Mouse (Mus musculus) neural tube, embryonic 15.5 days (tissue): ENCODE data around the gene Dusp19. TPM values are rescaled to one million over a fixed set of nuclear protein-coding genes. Genes with fewer than 3 reads are reported as not detected.
A peak's percentile ranks its signal among the peaks of the same experiment; 100 is the strongest.

Experiments used
- ATAC-seq: fragments of 200-750 bp; cut with Nextera tagmentation; 2 replicates; pipeline ENCODE4 v1.8.0; 2017; ENCODE audit warnings: mild to moderate bottlenecking, moderate TSS enrichment, moderate library complexity; ENCODE audit not compliant: low FRiP score
- H3K27ac ChIP-seq: fragments of 300-500 bp; sonication (generic); replicated peaks from 2 replicates; pipeline ENCODE4 v1.5.1; 2015; ENCODE audit warnings: mild to moderate bottlenecking, inconsistent platforms
- H3K27me3 ChIP-seq: fragments of 300-500 bp; sonication (generic); replicated peaks from 2 replicates; pipeline ENCODE4 v1.6.1; 2015; ENCODE audit warnings: inconsistent platforms
- H3K36me3 ChIP-seq: fragments of 300-500 bp; sonication (generic); 2 replicates; pipeline ENCODE4 v1.6.1; 2015; ENCODE audit warnings: inconsistent platforms
- H3K4me1 ChIP-seq: fragments of 300-500 bp; sonication (generic); 2 replicates; pipeline ENCODE4 v1.6.1; 2015; ENCODE audit warnings: inconsistent platforms
- H3K4me2 ChIP-seq: fragments of 300-500 bp; sonication (generic); 2 replicates; pipeline ENCODE4 v1.6.1; 2015; ENCODE audit warnings: inconsistent platforms, mild to moderate bottlenecking, moderate library complexity
- H3K4me3 ChIP-seq: fragments of 300-500 bp; sonication (generic); replicated peaks from 2 replicates; pipeline ENCODE4 v1.5.1; 2015; ENCODE audit warnings: mild to moderate bottlenecking, inconsistent platforms
- H3K9ac ChIP-seq: fragments of 300-500 bp; sonication (generic); replicated peaks from 2 replicates; pipeline ENCODE4 v1.6.1; 2015; ENCODE audit warnings: mild to moderate bottlenecking, inconsistent platforms
- H3K9me3 ChIP-seq: fragments of 300-500 bp; sonication (generic); replicated peaks from 2 replicates; pipeline ENCODE4 v1.6.1; 2016; ENCODE audit warnings: inconsistent platforms
- WGBS: fragments of 180-500 bp; shearing (Covaris S2); methylation state at CpG from one replicate; pipeline ENCODE4 v1.1.7; 2015; ENCODE audit warnings: mixed read lengths; 5-methylcytosine and 5-hydroxymethylcytosine counted together
- polyA plus RNA-seq: library from polyadenylated mRNA; unstranded; fragments of >200 nt; fragmentation: Nextera tagmentation; extraction: Ambion mirVana; gene quantifications from 2 replicates; pipeline ENCODE4 v1.2.1, GENCODE M21; 2015

The Dusp19 gene
- 14.8 and 16.2 TPM in 2 replicates for polyA plus RNA-seq

DNA sequence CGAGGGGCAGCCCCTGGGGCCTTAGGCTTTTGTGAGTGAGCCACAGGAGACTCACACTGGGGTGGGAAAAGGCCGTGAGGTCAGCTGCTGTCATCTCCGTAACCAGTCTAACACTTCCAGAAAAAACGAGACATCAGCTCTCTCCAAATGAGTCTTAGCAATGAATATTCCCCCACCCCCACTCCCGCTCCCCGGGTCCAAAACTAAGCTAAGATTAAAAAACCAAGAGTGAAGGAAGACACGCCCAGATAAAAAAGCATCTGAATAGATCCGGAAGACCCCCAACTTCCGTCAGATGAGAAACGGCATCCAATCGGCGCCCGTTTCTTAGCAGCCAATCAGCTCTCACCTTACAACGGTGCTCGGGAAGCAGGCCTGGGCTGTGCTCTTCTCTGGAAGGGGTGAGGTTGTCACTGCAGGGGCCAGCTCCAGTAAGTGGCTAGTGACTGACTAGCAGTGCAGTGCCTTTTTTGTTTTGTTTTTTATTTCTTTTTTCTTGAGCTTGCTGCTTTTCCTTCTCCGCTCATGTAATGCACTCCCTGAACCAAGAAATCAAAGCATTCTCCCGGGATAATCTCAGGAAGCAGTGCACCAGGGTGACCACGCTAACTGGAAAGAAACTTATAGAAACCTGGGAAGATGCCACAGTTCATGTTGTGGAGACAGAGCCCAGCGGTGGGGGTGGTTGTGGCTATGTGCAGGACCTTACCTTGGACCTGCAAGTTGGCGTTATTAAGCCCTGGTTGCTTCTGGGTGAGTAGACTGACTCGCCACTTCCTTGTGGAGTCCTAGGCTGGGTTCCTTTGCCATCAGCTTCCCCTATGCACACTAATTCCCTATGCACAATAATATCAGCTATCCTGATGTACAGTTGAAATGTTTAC is at the start of gene Dusp19, which contains the start of gene Nup35:
Gene Dusp19 (plus strand): TSS at position 192 of the 884 bp plus-strand sequence.
Gene Nup35 (plus strand): TSS at position 383 of the 884 bp plus-strand sequence.
- 2% methylated on average over 21 of the region's 21 CpGs for WGBS
- peak within 1 kb of the TSS; percentile 63 for H3K9ac ChIP-seq
- no peaks in the 10 kb centered on the region for H3K9me3 ChIP-seq
- peak within 1 kb of the TSS; percentile 83 for H3K27ac ChIP-seq
- ATAC-seq: peak; percentile 99
- peaks cover 14% of the 10 kb centered on the region for H3K4me1 ChIP-seq
- H3K4me2 ChIP-seq: peak within 1 kb of the TSS; percentile 81
- no peaks in the 10 kb centered on the region for H3K36me3 ChIP-seq
- H3K4me3 ChIP-seq: peak within 1 kb of the TSS; percentile 64
- no peaks in the 10 kb centered on the region for H3K27me3 ChIP-seq

DNA sequence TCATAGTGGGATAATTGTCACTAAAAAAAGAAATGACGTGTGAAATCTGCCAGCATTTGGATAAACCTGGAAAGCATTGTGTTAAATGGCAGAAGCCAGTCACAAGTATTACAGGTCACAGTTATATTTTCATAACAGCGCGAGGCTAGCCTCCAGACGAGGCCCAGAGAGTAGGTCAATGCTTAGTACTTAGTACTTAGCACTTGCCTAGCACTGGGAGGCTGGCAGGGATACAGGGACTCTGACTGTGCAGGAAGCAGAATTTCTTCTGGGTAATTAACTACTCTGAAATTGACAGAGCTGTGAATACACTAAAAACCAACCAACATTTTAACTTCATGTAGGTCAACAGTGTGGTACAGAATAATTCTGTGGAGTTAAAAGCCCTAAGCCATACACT is 49.4 kb upstream of the Dusp19 start:
- Histone ChIP-seq H3K4me2 (no peak overlapping the region), H3K9me3 (no peaks in the 10 kb centered on the region), H3K9ac (no peak overlapping the region), H3K4me3 (no peak overlapping the region), H3K27me3 (no peaks in the 10 kb centered on the region), H3K36me3 (no peaks in the 10 kb centered on the region), H3K27ac (no peak overlapping the region), H3K4me1 (0 out of 2 replicates have a peak, but pooled peaks cover 2% of the 10 kb centered on the region)
- 0 out of 2 replicates have a peak, but pooled peaks have one; percentile 45 for ATAC-seq
- WGBS: 83% methylated on average over 4 of the region's 4 CpGs

DNA sequence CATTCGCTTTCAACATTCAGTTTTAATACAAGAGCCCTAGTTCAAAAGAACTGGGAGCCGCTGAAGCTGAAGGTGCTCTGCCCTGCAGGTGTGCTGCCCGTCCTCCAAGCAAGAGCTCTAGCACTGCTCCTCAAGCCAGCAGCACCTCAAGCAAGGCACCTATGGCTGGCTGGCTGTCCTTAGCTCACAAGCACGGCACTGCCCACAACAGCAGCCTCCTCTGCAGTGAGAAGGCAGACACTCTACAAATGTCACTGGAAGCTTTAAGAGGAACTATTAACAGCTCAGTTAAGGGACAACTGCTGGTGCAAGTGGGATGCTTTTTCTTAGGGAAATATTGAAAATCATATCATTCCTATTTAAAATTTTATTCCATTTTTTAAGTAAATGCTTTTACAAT is 46.2 kb upstream of the Dusp19 start:
- H3K27me3 ChIP-seq: no peaks in the 10 kb centered on the region
- H3K4me1 ChIP-seq: no peaks in the 10 kb centered on the region
- no peak overlapping the region for H3K4me2 ChIP-seq
- H3K9me3 ChIP-seq: no peaks in the 10 kb centered on the region
- H3K27ac ChIP-seq: no peak overlapping the region
- H3K4me3 ChIP-seq: no peak overlapping the region
- 72% methylated on average over 4 of the region's 4 CpGs for WGBS
- ATAC-seq: no peak
- H3K9ac ChIP-seq: no peak overlapping the region
- no peaks in the 10 kb centered on the region for H3K36me3 ChIP-seq

DNA sequence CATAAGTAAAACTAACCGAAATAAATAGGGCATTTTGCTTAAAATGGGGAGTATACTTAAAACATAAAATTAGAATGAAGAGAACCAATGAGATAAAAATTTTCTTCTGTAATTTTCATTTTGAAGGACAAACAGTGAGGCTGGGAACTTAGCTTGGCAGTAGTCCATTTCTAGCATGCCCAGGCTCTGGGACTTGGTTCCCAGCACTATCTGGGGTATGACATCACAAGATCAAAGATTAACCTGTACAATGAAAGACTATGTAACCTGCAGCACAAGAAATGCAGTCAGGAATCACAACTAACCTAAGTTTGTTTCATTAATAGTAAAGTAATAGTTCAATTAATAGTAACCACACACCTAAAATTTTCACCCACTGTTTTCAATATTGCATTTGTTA is 39.6 kb upstream of the Dusp19 start:
- H3K9ac ChIP-seq: no peak overlapping the region
- no peak overlapping the region for H3K4me2 ChIP-seq
- no peaks in the 10 kb centered on the region for H3K36me3 ChIP-seq
- WGBS: 100% methylated on average over 1 of the region's 1 CpGs
- no peak overlapping the region for H3K4me3 ChIP-seq
- H3K9me3 ChIP-seq: no peaks in the 10 kb centered on the region
- H3K27me3 ChIP-seq: no peaks in the 10 kb centered on the region
- no peak overlapping the region for H3K27ac ChIP-seq
- ATAC-seq: no peak
- peaks cover 19% of the 10 kb centered on the region for H3K4me1 ChIP-seq

DNA sequence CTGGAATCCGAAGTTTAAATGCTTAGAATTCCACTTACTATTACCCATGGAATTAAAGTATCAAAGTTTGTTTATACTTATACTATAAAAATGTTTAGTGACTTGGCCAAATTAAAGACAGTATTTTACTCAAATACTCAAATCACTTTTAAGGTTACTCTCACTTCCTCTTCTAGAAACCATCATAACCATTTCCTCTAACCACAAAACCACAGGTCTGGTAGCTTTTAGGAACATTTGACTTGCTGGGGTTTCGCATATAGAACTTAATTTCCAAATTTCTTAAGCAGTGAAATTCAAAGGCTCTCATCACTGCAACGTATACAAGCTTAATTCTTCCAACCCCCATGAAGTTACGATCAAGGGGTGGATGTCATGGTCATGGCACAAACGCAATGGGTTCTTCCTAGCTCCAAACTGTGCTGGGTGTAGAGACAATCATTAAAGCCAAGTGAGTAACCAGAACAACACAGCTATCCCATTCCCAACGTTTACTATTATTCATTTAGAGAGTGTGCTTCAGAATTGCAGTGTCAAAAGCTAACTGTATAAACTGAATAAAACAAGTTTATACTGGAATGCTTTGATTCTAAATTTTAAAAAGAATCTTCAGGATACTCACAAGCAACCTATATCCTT is 37.5 kb upstream of the Dusp19 start:
- 41% methylated on average over 6 of the region's 6 CpGs for WGBS

DNA sequence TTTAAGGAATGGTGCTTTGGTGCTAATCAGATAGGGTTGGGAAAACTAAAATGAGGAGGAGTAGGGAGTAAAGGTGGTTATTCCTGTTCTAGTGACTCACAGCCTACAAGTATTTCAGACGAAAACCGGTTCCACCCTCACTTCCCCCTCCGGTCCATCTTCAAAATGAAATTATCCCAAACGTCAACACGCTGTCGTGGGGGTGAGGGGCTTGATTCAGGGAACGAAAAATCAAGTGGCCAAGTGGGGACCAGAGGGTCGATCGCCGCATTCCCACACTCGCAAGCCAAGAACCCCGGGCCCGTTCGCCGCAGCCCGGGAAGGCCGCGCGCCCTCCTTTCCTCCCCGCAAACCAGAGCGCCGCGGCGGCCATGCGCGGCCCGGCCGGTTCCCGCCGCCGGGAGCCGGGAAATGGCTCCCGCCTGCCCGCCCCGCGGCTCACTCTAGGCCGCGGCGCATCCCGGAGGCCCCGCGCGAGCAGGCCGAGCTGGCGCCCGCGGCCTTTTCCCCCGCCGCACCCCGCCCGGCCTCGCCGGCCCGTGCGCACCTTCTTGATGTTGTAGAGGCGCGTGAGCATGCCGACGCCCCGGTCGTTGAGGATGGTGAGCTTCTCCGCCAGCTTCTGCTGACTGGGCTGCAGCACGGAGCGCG is 36.4 kb upstream of the Dusp19 start:
- WGBS: 0% methylated on average over 34 of the region's 65 CpGs
- peaks cover 19% of the 10 kb centered on the region for H3K4me1 ChIP-seq
- peak overlapping the region; percentile 98 for H3K27ac ChIP-seq
- H3K4me2 ChIP-seq: peak overlapping the region; percentile 57
- H3K27me3 ChIP-seq: no peaks in the 10 kb centered on the region
- peak overlapping the region; percentile 98 for H3K9ac ChIP-seq
- peak; percentile 72 for ATAC-seq
- no peaks in the 10 kb centered on the region for H3K36me3 ChIP-seq
- H3K9me3 ChIP-seq: no peaks in the 10 kb centered on the region
- H3K4me3 ChIP-seq: peak overlapping the region; percentile 91

More for the DNA sequence above, 37.5 kb upstream of the Dusp19 start:
- H3K4me1 ChIP-seq: peaks cover 19% of the 10 kb centered on the region
- H3K4me3 ChIP-seq: peak overlapping the region; percentile 34
- no peaks in the 10 kb centered on the region for H3K36me3 ChIP-seq
- H3K27ac ChIP-seq: no peak overlapping the region
- no peaks in the 10 kb centered on the region for H3K9me3 ChIP-seq
- peak overlapping the region; percentile 57 for H3K4me2 ChIP-seq
- no peak for ATAC-seq
- 0 out of 2 replicates have a peak overlapping the region, but pooled peaks have one; percentile 32 for H3K9ac ChIP-seq
- no peaks in the 10 kb centered on the region for H3K27me3 ChIP-seq

DNA sequence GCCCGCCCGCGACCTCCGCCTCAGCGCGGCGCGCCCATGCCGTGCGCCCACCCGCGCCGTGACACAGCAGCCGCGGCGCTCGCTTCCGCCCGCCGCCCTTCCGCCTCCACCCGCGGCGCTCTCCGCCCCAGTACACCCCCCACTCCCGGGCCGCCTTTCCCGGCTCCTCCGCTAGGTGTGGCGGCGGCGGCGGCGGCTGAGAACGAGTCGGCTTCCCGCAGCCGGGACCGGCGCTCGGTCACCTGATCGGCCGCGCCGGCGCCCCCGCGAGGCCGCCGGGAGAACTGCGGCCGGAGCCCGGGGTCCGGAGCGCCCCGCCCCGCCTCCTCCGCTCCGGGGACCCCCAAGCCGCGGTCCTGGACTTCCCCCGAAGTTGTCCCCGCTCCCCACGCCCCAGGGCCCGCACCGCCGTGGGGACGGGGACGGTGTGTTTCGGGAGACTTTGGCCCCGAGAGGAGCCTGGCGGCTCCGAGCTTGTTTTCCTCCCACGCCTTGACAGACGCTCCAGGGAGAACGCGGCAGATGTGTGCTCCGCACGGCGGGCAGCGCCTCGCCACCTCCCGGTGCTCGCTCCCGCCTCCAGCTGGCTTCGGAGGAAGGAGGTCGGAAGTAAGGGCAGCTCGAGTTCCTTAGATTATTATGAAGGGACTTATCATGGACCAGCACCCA is 35.7 kb upstream of the Dusp19 start, which contains the start of gene Nckap1:
Gene Nckap1 (minus strand): TSS at position 338 of the 669 bp plus-strand sequence.
- whole genome bisulfite sequencing: under 1% methylated on average over 59 of the region's 88 CpGs
- peak within 1 kb of the TSS; percentile 98 for H3K9ac ChIP-seq
- H3K27me3 ChIP-seq: no peaks in the 10 kb centered on the region
- no peaks in the 10 kb centered on the region for H3K9me3 ChIP-seq
- peak within 1 kb of the TSS; percentile 57 for H3K4me2 ChIP-seq
- peaks cover 16% of the 10 kb centered on the region for H3K4me1 ChIP-seq
- H3K27ac ChIP-seq: peak within 1 kb of the TSS; percentile 98
- no peaks in the 10 kb centered on the region for H3K36me3 ChIP-seq
- H3K4me3 ChIP-seq: peak within 1 kb of the TSS; percentile 91
- peak; percentile 94 for ATAC-seq

DNA sequence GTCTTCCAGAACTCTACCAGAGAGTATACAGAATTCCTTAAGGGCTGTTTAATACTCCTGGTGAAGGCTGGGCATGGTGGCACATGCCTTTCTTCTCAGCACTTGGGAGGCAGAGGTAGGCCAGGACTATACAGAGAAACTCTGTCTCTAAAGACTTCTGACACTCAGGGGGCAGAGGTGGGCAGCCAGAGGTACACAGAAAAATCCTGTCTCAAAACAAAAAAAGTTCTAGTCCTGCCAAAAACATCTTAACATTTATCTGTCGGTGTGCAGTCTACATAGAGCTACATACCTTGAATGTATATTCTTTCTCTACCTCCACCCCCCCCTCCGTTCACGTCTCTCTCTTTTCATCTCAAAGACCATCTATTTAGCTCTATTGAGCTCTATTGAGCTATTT is 34.5 kb upstream of the Dusp19 start:
- 77% methylated on average over 3 of the region's 3 CpGs for WGBS

DNA sequence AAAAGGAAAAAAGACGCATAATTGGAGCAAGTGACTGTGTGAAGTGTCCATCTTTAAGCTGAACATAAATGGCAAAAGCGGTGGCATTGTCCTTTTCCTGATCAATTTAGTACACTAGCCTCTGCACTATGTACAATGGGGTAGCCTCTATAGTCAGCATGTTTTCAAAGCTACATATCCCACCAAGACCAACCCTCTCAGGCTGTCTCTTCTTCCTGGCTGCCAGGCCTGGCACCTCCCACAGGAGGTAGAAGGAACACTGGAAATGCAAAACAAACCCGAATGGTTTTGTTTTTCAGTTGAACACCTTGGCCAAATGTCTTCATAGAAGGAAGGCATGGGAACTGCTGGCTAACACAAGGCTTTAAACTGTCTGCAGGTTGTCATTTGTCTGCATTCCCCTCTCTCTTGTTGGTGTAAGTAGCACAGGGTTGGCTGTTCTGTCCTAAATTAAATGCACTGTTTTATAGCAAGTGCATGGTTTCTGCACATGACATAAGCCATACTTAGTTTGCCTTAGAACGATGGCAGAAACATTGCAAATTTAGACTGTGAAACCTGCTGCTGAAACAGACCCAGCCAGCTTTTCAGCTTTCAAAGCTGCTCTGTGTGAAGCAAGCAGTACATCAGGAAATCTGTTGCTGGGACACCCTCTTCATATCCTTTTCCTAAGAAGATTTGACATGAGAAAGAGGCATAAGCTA is 22.5 kb upstream of the Dusp19 start:
- Histone ChIP-seq H3K4me1 (no peaks in the 10 kb centered on the region), H3K9ac (no peak overlapping the region), H3K36me3 (no peaks in the 10 kb centered on the region), H3K4me2 (no peak overlapping the region), H3K27me3 (no peaks in the 10 kb centered on the region), H3K4me3 (no peak overlapping the region), H3K9me3 (no peaks in the 10 kb centered on the region), H3K27ac (no peak overlapping the region)
- WGBS: 78% methylated on average over 4 of the region's 4 CpGs
- no peak for ATAC-seq

More for the DNA sequence above, 34.5 kb upstream of the Dusp19 start:
- no peak for ATAC-seq
- Histone ChIP-seq H3K36me3 (no peaks in the 10 kb centered on the region), H3K27ac (no peak overlapping the region), H3K4me3 (no peak overlapping the region), H3K9me3 (no peaks in the 10 kb centered on the region), H3K4me1 (peaks cover 15% of the 10 kb centered on the region), H3K4me2 (no peak overlapping the region), H3K9ac (no peak overlapping the region), H3K27me3 (no peaks in the 10 kb centered on the region)

DNA sequence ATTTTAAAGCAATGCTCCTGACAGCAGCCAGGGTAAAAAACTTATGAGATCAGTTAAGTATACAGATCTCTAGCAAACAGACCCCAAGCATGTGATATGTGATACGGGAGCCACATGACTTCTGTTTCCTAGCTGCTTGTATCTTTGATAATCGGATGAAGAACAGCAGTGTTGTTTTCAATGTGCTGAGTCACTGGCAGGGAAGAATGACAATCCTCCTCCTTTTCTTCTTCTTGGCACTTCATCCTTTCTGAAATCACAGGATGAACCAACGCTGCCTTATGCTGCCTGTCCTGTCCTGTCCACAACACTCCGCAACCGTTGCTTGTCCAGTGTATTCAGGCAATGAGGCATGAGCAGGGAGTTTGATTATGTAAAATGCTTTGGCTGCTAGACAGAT is 19.9 kb upstream of the Dusp19 start:
- 70% methylated on average over 5 of the region's 5 CpGs for WGBS
- ATAC-seq: no peak
- Histone ChIP-seq H3K27ac (no peak overlapping the region), H3K36me3 (no peaks in the 10 kb centered on the region), H3K9ac (no peak overlapping the region), H3K4me3 (no peak overlapping the region), H3K27me3 (no peaks in the 10 kb centered on the region), H3K4me2 (no peak overlapping the region), H3K9me3 (no peaks in the 10 kb centered on the region), H3K4me1 (no peaks in the 10 kb centered on the region)
